Mouse (Mus musculus) intestine, embryonic 15.5 days (tissue): ENCODE data around the gene Krtap3-1. TPM values are rescaled to one million over a fixed set of nuclear protein-coding genes. Genes with fewer than 3 reads are reported as not detected.

ENCODE experiments used
- ATAC-seq: fragments of 200-750 bp; cut with Nextera tagmentation; 2 replicates; pipeline ENCODE4 v1.8.0; 2017; ENCODE audit warnings: moderate TSS enrichment, moderate library complexity
- H3K27ac ChIP-seq: fragments of 300-500 bp; sonication (generic); 2 replicates; pipeline ENCODE4 v1.5.1; 2015; ENCODE audit warnings: mild to moderate bottlenecking, inconsistent platforms
- H3K27me3 ChIP-seq: fragments of 300-500 bp; sonication (generic); replicated peaks from 2 replicates; pipeline ENCODE4 v1.6.1; 2015; ENCODE audit warnings: inconsistent platforms
- H3K36me3 ChIP-seq: fragments of 300-500 bp; sonication (generic); 2 replicates; pipeline ENCODE4 v1.6.1; 2015; ENCODE audit warnings: inconsistent platforms
- H3K4me1 ChIP-seq: fragments of 300-500 bp; sonication (generic); replicated peaks from 2 replicates; pipeline ENCODE4 v1.6.1; 2015; ENCODE audit warnings: inconsistent platforms
- H3K4me2 ChIP-seq: fragments of 300-500 bp; sonication (generic); replicated peaks from 2 replicates; pipeline ENCODE4 v1.6.1; 2015; ENCODE audit warnings: mild to moderate bottlenecking, inconsistent platforms
- H3K4me3 ChIP-seq: fragments of 300-500 bp; sonication (generic); replicated peaks from 2 replicates; pipeline ENCODE4 v1.5.1; 2015; ENCODE audit warnings: inconsistent platforms
- H3K9ac ChIP-seq: fragments of 300-500 bp; sonication (generic); 2 replicates; pipeline ENCODE4 v1.6.1; 2015; ENCODE audit warnings: inconsistent platforms
- H3K9me3 ChIP-seq: fragments of 300-500 bp; sonication (generic); 2 replicates; pipeline ENCODE4 v1.6.1; 2016; ENCODE audit warnings: inconsistent platforms
- WGBS: fragments of 180-500 bp; shearing (Covaris S2); methylation state at CpG from one replicate; pipeline ENCODE4 v1.1.7; 2015; 5-methylcytosine and 5-hydroxymethylcytosine counted together
- polyA plus RNA-seq: library from polyadenylated mRNA; unstranded; fragments of >200 nt; fragmentation: Nextera tagmentation; extraction: Ambion mirVana; gene quantifications from 2 replicates; pipeline ENCODE4 v1.2.1, GENCODE M21; 2015

The Krtap3-1 gene
- polyA plus RNA-seq, 1 experiment from 2014 or later, result not detected

- H3K36me3 ChIP-seq, result no peaks in the 10 kb centered on the region
- no peaks in the 10 kb centered on the region for H3K27me3 ChIP-seq
- no peak overlapping the region for H3K4me2 ChIP-seq
- WGBS, result 72% methylated on average over 4 of the region's 4 CpGs
- H3K9me3 ChIP-seq, result no peaks in the 10 kb centered on the region
- no peak overlapping the region for H3K27ac ChIP-seq
- no peak for ATAC-seq
- no peak overlapping the region for H3K9ac ChIP-seq
- no peaks in the 10 kb centered on the region for H3K4me1 ChIP-seq
- no peak overlapping the region for H3K4me3 ChIP-seq
These were observed 6.7 kb upstream of the Krtap3-1 start for GRCm38 (mm10) chr11:99573164-99573563.

- no peaks in the 10 kb centered on the region for H3K4me1 ChIP-seq
- no peak overlapping the region for H3K27ac ChIP-seq
- no peak overlapping the region for H3K4me2 ChIP-seq
- H3K9ac ChIP-seq, result no peak overlapping the region
- no peak overlapping the region for H3K4me3 ChIP-seq
- ATAC-seq, result no peak
- H3K9me3 ChIP-seq, result no peaks in the 10 kb centered on the region
- no peaks in the 10 kb centered on the region for H3K27me3 ChIP-seq
- WGBS, result 82% methylated on average over 6 of the region's 6 CpGs
- H3K36me3 ChIP-seq, result no peaks in the 10 kb centered on the region
These were observed 3.9 kb downstream of the Krtap3-1 start for GRCm38 (mm10) chr11:99562580-99562979.

GRCm38 (mm10) chr11:99559366-99559765 lies 7.1 kb downstream of the Krtap3-1 start, which contains the start of gene Gm11939:
Gm11939 (minus strand) TSS chr11:99559466.
- Histone ChIP-seq H3K4me1 (no peaks in the 10 kb centered on the region), H3K9me3 (no peaks in the 10 kb centered on the region), H3K27me3 (no peaks in the 10 kb centered on the region), H3K27ac (no peak within 1 kb of the TSS), H3K4me3 (no peak within 1 kb of the TSS), H3K4me2 (no peak within 1 kb of the TSS), H3K36me3 (no peaks in the 10 kb centered on the region), H3K9ac (no peak within 1 kb of the TSS)
- WGBS, result 84% methylated on average over 9 of the region's 9 CpGs
- ATAC-seq, result no peak

- WGBS, result 56% methylated on average over 3 of the region's 3 CpGs
- no peaks in the 10 kb centered on the region for H3K27me3 ChIP-seq
These were observed 8.3 kb downstream of the Krtap3-1 start for GRCm38 (mm10) chr11:99557976-99558745.

GRCm38 (mm10) chr11:99556753-99557152 lies 9.7 kb downstream of the Krtap3-1 start, which contains the start of gene Krtap3-2:
Krtap3-2 (minus strand) TSS chr11:99556853.
- no peaks in the 10 kb centered on the region for H3K4me1 ChIP-seq
- H3K36me3 ChIP-seq, result no peaks in the 10 kb centered on the region
- no peak within 1 kb of the TSS for H3K4me3 ChIP-seq
- H3K9ac ChIP-seq, result no peak within 1 kb of the TSS
- no peak within 1 kb of the TSS for H3K4me2 ChIP-seq
- H3K27ac ChIP-seq, result no peak within 1 kb of the TSS
- H3K9me3 ChIP-seq, result no peaks in the 10 kb centered on the region
- 92% methylated on average over 2 of the region's 2 CpGs for WGBS
- no peaks in the 10 kb centered on the region for H3K27me3 ChIP-seq
- no peak for ATAC-seq

More at GRCm38 (mm10) chr11:99557976-99558745, 8.3 kb downstream of the Krtap3-1 start:
- H3K9me3 ChIP-seq, result no peaks in the 10 kb centered on the region
- no peak overlapping the region for H3K27ac ChIP-seq
- no peaks in the 10 kb centered on the region for H3K4me1 ChIP-seq
- no peak for ATAC-seq
- no peak overlapping the region for H3K4me3 ChIP-seq
- H3K36me3 ChIP-seq, result no peaks in the 10 kb centered on the region
- H3K4me2 ChIP-seq, result no peak overlapping the region
- no peak overlapping the region for H3K9ac ChIP-seq

- Histone ChIP-seq H3K9me3 (no peaks in the 10 kb centered on the region), H3K4me1 (no peaks in the 10 kb centered on the region), H3K36me3 (no peaks in the 10 kb centered on the region), H3K4me2 (no peak overlapping the region), H3K27ac (no peak overlapping the region), H3K27me3 (no peaks in the 10 kb centered on the region), H3K4me3 (no peak overlapping the region), H3K9ac (no peak overlapping the region)
- 88% methylated on average over 2 of the region's 2 CpGs for WGBS
- ATAC-seq, result no peak
These were observed 10.2 kb downstream of the Krtap3-1 start for GRCm38 (mm10) chr11:99556195-99556594.

GRCm38 (mm10) chr11:99550765-99551164 lies 15.7 kb downstream of the Krtap3-1 start, which contains the start of gene Krtap3-3:
Krtap3-3 (minus strand) TSS chr11:99550865.
- WGBS, result 74% methylated on average over 4 of the region's 4 CpGs
- Histone ChIP-seq H3K36me3 (no peaks in the 10 kb centered on the region), H3K4me2 (no peak within 1 kb of the TSS), H3K27me3 (no peaks in the 10 kb centered on the region), H3K9me3 (no peaks in the 10 kb centered on the region), H3K9ac (no peak within 1 kb of the TSS), H3K4me1 (no peaks in the 10 kb centered on the region), H3K4me3 (no peak within 1 kb of the TSS), H3K27ac (no peak within 1 kb of the TSS)
- no peak for ATAC-seq

- H3K9me3 ChIP-seq, result no peaks in the 10 kb centered on the region
- no peak for ATAC-seq
- no peaks in the 10 kb centered on the region for H3K4me1 ChIP-seq
- H3K27me3 ChIP-seq, result no peaks in the 10 kb centered on the region
- H3K36me3 ChIP-seq, result no peaks in the 10 kb centered on the region
- H3K4me3 ChIP-seq, result no peak overlapping the region
- H3K9ac ChIP-seq, result no peak overlapping the region
- no peak overlapping the region for H3K4me2 ChIP-seq
- H3K27ac ChIP-seq, result no peak overlapping the region
These were observed 18.5 kb downstream of the Krtap3-1 start for GRCm38 (mm10) chr11:99547892-99548291.

- no peak overlapping the region for H3K4me2 ChIP-seq
- H3K4me3 ChIP-seq, result no peak overlapping the region
- no peaks in the 10 kb centered on the region for H3K36me3 ChIP-seq
- no peaks in the 10 kb centered on the region for H3K4me1 ChIP-seq
- WGBS, result 62% methylated on average over 9 of the region's 9 CpGs
- H3K27me3 ChIP-seq, result no peaks in the 10 kb centered on the region
- no peak overlapping the region for H3K27ac ChIP-seq
- no peak for ATAC-seq
- H3K9ac ChIP-seq, result no peak overlapping the region
- no peaks in the 10 kb centered on the region for H3K9me3 ChIP-seq
These were observed 26.7 kb downstream of the Krtap3-1 start for GRCm38 (mm10) chr11:99539721-99540120.

GRCm38 (mm10) chr11:99521288-99521860 lies 45.1 kb downstream of the Krtap3-1 start, which contains the start of gene Krt39:
Krt39 (minus strand) TSS chr11:99521338.
- WGBS, result 66% methylated on average over 13 of the region's 13 CpGs
- Histone ChIP-seq H3K9ac (no peak within 1 kb of the TSS), H3K27me3 (no peaks in the 10 kb centered on the region), H3K4me2 (no peak within 1 kb of the TSS), H3K36me3 (no peaks in the 10 kb centered on the region), H3K27ac (no peak within 1 kb of the TSS), H3K4me3 (no peak within 1 kb of the TSS), H3K4me1 (no peaks in the 10 kb centered on the region), H3K9me3 (no peaks in the 10 kb centered on the region)
- no peak for ATAC-seq
